Mouse (Mus musculus): Measurements from ENCODE around the gene Sytl1.

DNA sequence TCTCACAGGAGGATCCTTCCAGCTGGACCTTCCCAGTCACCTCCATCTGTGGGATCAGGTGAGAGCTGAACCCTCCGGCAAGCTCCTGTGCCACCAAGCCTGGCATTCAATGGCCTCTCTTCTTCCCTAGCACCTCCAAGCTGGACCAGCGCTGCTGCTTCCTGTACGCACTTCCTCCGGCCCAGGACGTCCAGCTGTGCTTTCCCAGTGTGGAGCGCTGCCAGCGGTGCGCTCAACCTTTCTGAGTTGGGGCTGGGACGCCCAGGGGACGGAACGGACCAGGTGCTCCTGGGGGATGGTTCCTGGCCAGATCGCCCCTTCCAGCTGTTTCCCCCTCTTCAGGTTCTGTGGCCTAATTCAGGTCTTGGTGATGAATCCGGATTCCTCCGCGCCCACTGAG lies 15.8 kb downstream of the Sytl1 start:
- no peak for TF ChIP-seq CTCF (conservative IDR thresholded peaks at IDR 0.05; ENCODE audit: low read length)
- no peak for TF ChIP-seq NANOG (IDR thresholded peaks at IDR 0.05; ENCODE audit: borderline replicate concordance, low read length)
